Mouse (Mus musculus): ENCODE results near the gene Arhgef1. TPM values are rescaled to one million over a fixed set of nuclear protein-coding genes. Genes with fewer than 3 reads are reported as not detected.

Arhgef1 gene
- total and polyA plus RNA-seq, 3 experiments, result 17.8 to 128 (median 37.8) TPM

GRCm38 (mm10) chr7:24904070-24904483 lies 1.4 kb downstream of the Arhgef1 start:
- TF ChIP-seq USF1 (IDR thresholded peaks at IDR 0.05; ENCODE audit: low read depth, low read length), result no peak
- TF ChIP-seq POLR2A (IDR thresholded peaks at IDR 0.05; ENCODE audit: low read depth, low read length), result peak; percentile 73
- 0 out of 2 replicates have a peak, but pooled peaks have one; percentile 14 for TF ChIP-seq CHD2 (IDR thresholded peaks at IDR 0.05; ENCODE audit: low read length)
- peak; percentile 96 for TF ChIP-seq SIN3A (IDR thresholded peaks at IDR 0.05; ENCODE audit: low read length)
- TF ChIP-seq E2F4 (IDR thresholded peaks at IDR 0.05; ENCODE audit: insufficient replicate concordance, low read depth, low read length), result no peak
- TF ChIP-seq KAT2A (IDR thresholded peaks at IDR 0.05; ENCODE audit: insufficient replicate concordance, low read length), result peak; percentile 83; the same call in 1 of the 2 replicates
- TF ChIP-seq SMC3 (IDR thresholded peaks at IDR 0.05; ENCODE audit: low read depth, low read length), result 0 out of 2 replicates have a peak, but pooled peaks have one; percentile 16
- peak; percentile 59 for TF ChIP-seq ETS1 (conservative IDR thresholded peaks at IDR 0.05; ENCODE audit: low read depth, low read length)
- TF ChIP-seq NRF1 (IDR thresholded peaks at IDR 0.05; ENCODE audit: low read depth, low read length), result peak; percentile 34; the same call in 1 of the 2 replicates
- peak; percentile 77; the same call in 1 of the 2 replicates for TF ChIP-seq POLR2AphosphoS2 (IDR thresholded peaks at IDR 0.05; ENCODE audit: low read depth, low read length)
- TF ChIP-seq BHLHE40 (IDR thresholded peaks at IDR 0.05; ENCODE audit: low read depth, low read length), result peak; percentile 79
- no peak; the same call in 1 of the 2 replicates for TF ChIP-seq RAD21 (IDR thresholded peaks at IDR 0.05; ENCODE audit: low read depth, low read length)
- TF ChIP-seq HCFC1 (IDR thresholded peaks at IDR 0.05; ENCODE audit: low read depth, low read length), result peak; percentile 93
- peak; percentile 82 for TF ChIP-seq TCF12 (IDR thresholded peaks at IDR 0.05; ENCODE audit: low read depth, low read length)
- TF ChIP-seq RCOR1 (conservative IDR thresholded peaks at IDR 0.05; ENCODE audit: low read depth, low read length), result no peak
- no peak for TF ChIP-seq EP300 (IDR thresholded peaks at IDR 0.05; ENCODE audit: low read length)
- TF ChIP-seq ELF1 (IDR thresholded peaks at IDR 0.05; ENCODE audit: low read depth, low read length), result peak; percentile 98
- no peak for TF ChIP-seq JUND (conservative IDR thresholded peaks at IDR 0.05; ENCODE audit: low read depth, low read length)
- TF ChIP-seq MEF2A (IDR thresholded peaks at IDR 0.05; ENCODE audit: borderline replicate concordance, low read depth, low read length), result peak; percentile 71; the same call in 1 of the 2 replicates
- TF ChIP-seq ZNF384 (IDR thresholded peaks at IDR 0.05; ENCODE audit: low read depth, low read length), result no peak
- peak; percentile 96 for TF ChIP-seq MXI1 (IDR thresholded peaks at IDR 0.05; ENCODE audit: low read depth, low read length)
- no peak for TF ChIP-seq ZKSCAN1 (IDR thresholded peaks at IDR 0.05; ENCODE audit: borderline replicate concordance, low read depth, low read length)
- peak; percentile 70 for TF ChIP-seq IRF4 (IDR thresholded peaks at IDR 0.05; ENCODE audit: low read depth, low read length)
- peak; percentile 54; the same call in 1 of the 2 replicates for TF ChIP-seq UBTF (IDR thresholded peaks at IDR 0.05; ENCODE audit: low read depth, low read length)
- TF ChIP-seq CTCF (conservative IDR thresholded peaks at IDR 0.05 in 1 of 2, IDR thresholded peaks at IDR 0.05 in 1 of 2; ENCODE audit: low read depth in 2 of 2, low read length in 2 of 2), result peak in 1 of 2 experiments; percentile 23; a peak in 1 of 4 replicates
- no peak for TF ChIP-seq JUN (IDR thresholded peaks at IDR 0.05; ENCODE audit: insufficient read depth, low read depth, low read length)
- peak; percentile 81 for TF ChIP-seq TBP (conservative IDR thresholded peaks at IDR 0.05; ENCODE audit: low read depth, low read length)
- TF ChIP-seq ZC3H11A (IDR thresholded peaks at IDR 0.05; ENCODE audit: low read depth, low read length), result no peak
- no peak for TF ChIP-seq MAFK (IDR thresholded peaks at IDR 0.05; ENCODE audit: insufficient replicate concordance, low read length)
- TF ChIP-seq CHD1 (IDR thresholded peaks at IDR 0.05; ENCODE audit: low read depth, low read length), result no peak
- peak; percentile 95 for TF ChIP-seq GABPA (IDR thresholded peaks at IDR 0.05; ENCODE audit: insufficient replicate concordance, low read depth, low read length)
- peak; percentile 94 for TF ChIP-seq MAX (IDR thresholded peaks at IDR 0.05; ENCODE audit: low read length)
- TF ChIP-seq PAX5 (IDR thresholded peaks at IDR 0.05; ENCODE audit: low read length), result no peak
- peak; percentile 86 for TF ChIP-seq MYC (IDR thresholded peaks at IDR 0.05; ENCODE audit: low read depth, low read length)
- TF ChIP-seq MAZ (IDR thresholded peaks at IDR 0.05; ENCODE audit: low read depth, low read length), result peak; percentile 95
- no peak for TF ChIP-seq USF2 (conservative IDR thresholded peaks at IDR 0.05; ENCODE audit: low read depth, low read length)
- TF ChIP-seq ZMIZ1 (IDR thresholded peaks at IDR 0.05; ENCODE audit: low read depth, low read length), result peak; percentile 81
- TF ChIP-seq NELFE (IDR thresholded peaks at IDR 0.05; ENCODE audit: low read depth, low read length), result peak; percentile 63
- dilution Hi-C loops (cut with MboI; ENCODE audit: extremely low pct_ligation_motif_present, extremely low pct_unique_long_range_greater_than_20kb, low sequenced_read_pairs), result no loop called here

More at GRCm38 (mm10) chr7:24904070-24904483, 1.4 kb downstream of the Arhgef1 start:
- Histone ChIP-seq H3K79me2 (replicated peaks; ENCODE audit: control insufficient read depth, extremely low read depth, insufficient read depth, poor library complexity, severe bottlenecking) (peaks cover 36% of the 10 kb centered on the region), H3K36me3 (replicated peaks in 1 of 2; ENCODE audit: control insufficient read depth in 1 of 2, insufficient read depth in 1 of 2, low read length in 1 of 2) (peaks cover 42 to 61% of the 10 kb centered on the region in 2 experiments), H3K27me3 (replicated peaks) (no peaks in the 10 kb centered on the region), H3K4me1 (ENCODE audit: control insufficient read depth in 1 of 2, insufficient read depth in 2 of 2) (peaks cover 21 to 53% of the 10 kb centered on the region in 2 experiments), H3K9me3 (replicated peaks; ENCODE audit: low read length) (no peaks in the 10 kb centered on the region), H3K27ac (ENCODE audit: insufficient read depth, low read depth) (peak overlapping the region; percentile 64), H3K4me2 (ENCODE audit: insufficient read depth, low read depth, poor library complexity, severe bottlenecking) (peak overlapping the region; percentile 92), H3K4me3 (replicated peaks in 1 of 3; ENCODE audit: low read depth in 2 of 3, low read length in 2 of 3, poor library complexity in 1 of 3) (peak overlapping the region; percentile 77 to 95 (median 79)), H3K9ac (ENCODE audit: insufficient read depth, low read depth) (peak overlapping the region; percentile 98)
- peak; percentile 98 for DNase-seq (ENCODE audit: extremely low read depth)
- in situ Hi-C loops (cut with MboI; ENCODE audit: low pct_ligation_motif_present, low pct_unique_long_range_greater_than_20kb, low sequenced_read_pairs), result loop anchor here (10.0 kb wide), 1 partner anchor 49 kb away; no protein-coding TSS in a partner anchor

Data from CH12.LX (cell line).